Mouse (Mus musculus) forebrain, embryonic 11.5 days (tissue): ENCODE data around the gene P3h3. TPM values are rescaled to one million over a fixed set of nuclear protein-coding genes. Genes with fewer than 3 reads are reported as not detected.
A peak's percentile ranks its signal among the peaks of the same experiment; 100 is the strongest.
"Not testable (repeated sequence)": the region's sequence is repeated elsewhere in the genome, so short reads cannot be mapped to it uniquely, and the experiment has no call there.

Experiments
- ATAC-seq: fragments of 200-750 bp; cut with Nextera tagmentation; replicated peaks from 2 replicates; pipeline ENCODE4 v1.8.0; 2017; ENCODE audit warnings: moderate TSS enrichment; ENCODE audit not compliant: low FRiP score
- DNase-seq: peaks from one replicate; pipeline ENCODE4 v3.0.0-alpha.2; 2017; ENCODE audit warnings: low spot score
- H3K27ac ChIP-seq: fragments of 300-500 bp; sonication (generic); 2 replicates; pipeline ENCODE4 v1.5.1; 2014; ENCODE audit warnings: low read depth, low read length
- H3K27me3 ChIP-seq: fragments of 300-500 bp; sonication (generic); 2 replicates; pipeline ENCODE4 v1.6.1; 2014; ENCODE audit warnings: mild to moderate bottlenecking, low read length, mixed read lengths; ENCODE audit not compliant: control insufficient read depth, insufficient read depth
- H3K36me3 ChIP-seq: fragments of 300-500 bp; sonication (generic); 2 replicates; pipeline ENCODE4 v1.6.1; 2014; ENCODE audit warnings: mild to moderate bottlenecking, low read length, moderate library complexity, mixed read lengths; ENCODE audit not compliant: control insufficient read depth, insufficient read depth
- H3K4me1 ChIP-seq: fragments of 300-500 bp; sonication (generic); replicated peaks from 2 replicates; pipeline ENCODE4 v1.6.1; 2014; ENCODE audit warnings: low read length, mixed read lengths; ENCODE audit not compliant: control insufficient read depth, insufficient read depth
- H3K4me2 ChIP-seq: fragments of 300-500 bp; sonication (generic); 2 replicates; pipeline ENCODE4 v1.6.1; 2014; ENCODE audit warnings: low read depth, mild to moderate bottlenecking, low read length, moderate library complexity, mixed read lengths; ENCODE audit not compliant: severe bottlenecking
- H3K4me3 ChIP-seq: fragments of 300-500 bp; sonication (generic); 2 replicates; pipeline ENCODE4 v1.5.1; 2014; ENCODE audit warnings: low read depth, low read length
- H3K9ac ChIP-seq: fragments of 300-500 bp; sonication (generic); 2 replicates; pipeline ENCODE4 v1.6.1; 2014; ENCODE audit warnings: low read length
- H3K9me3 ChIP-seq: fragments of 300-500 bp; sonication (generic); 2 replicates; pipeline ENCODE4 v1.6.1; 2016; ENCODE audit warnings: low read length, mixed read lengths; ENCODE audit not compliant: control insufficient read depth
- WGBS: fragments of 180-500 bp; shearing (Covaris S2); extraction: QIAGEN DNeasy Blood & Tissue Kit; methylation state at CpG from one replicate; pipeline ENCODE4 v1.1.7; 2014; 5-methylcytosine and 5-hydroxymethylcytosine counted together
- polyA plus RNA-seq: library from polyadenylated mRNA; unstranded; fragments of >200 nt; fragmentation: Nextera tagmentation; extraction: Ambion mirVana; gene quantifications from 2 replicates; pipeline ENCODE4 v1.2.1, GENCODE M21; 2014

Gene P3h3
- polyA plus RNA-seq, 1 experiment from 2014 or later: 17.8 TPM

GRCm38 (mm10) chr6:124810566-124811402, 46.8 kb downstream of the P3h3 start:
- H3K9me3 ChIP-seq, H3K27me3 ChIP-seq, DNase-seq, ATAC-seq, H3K4me3 ChIP-seq, H3K27ac ChIP-seq, H3K9ac ChIP-seq, H3K4me2 ChIP-seq: not testable (repeated sequence)
- H3K36me3 ChIP-seq: peaks cover 11% of the 10 kb centered on the region; the same call in 1 of the 2 replicates
- H3K4me1 ChIP-seq: peaks cover 21% of the 10 kb centered on the region
- 81% methylated on average over 11 of the region's 11 CpGs for WGBS

DNA sequence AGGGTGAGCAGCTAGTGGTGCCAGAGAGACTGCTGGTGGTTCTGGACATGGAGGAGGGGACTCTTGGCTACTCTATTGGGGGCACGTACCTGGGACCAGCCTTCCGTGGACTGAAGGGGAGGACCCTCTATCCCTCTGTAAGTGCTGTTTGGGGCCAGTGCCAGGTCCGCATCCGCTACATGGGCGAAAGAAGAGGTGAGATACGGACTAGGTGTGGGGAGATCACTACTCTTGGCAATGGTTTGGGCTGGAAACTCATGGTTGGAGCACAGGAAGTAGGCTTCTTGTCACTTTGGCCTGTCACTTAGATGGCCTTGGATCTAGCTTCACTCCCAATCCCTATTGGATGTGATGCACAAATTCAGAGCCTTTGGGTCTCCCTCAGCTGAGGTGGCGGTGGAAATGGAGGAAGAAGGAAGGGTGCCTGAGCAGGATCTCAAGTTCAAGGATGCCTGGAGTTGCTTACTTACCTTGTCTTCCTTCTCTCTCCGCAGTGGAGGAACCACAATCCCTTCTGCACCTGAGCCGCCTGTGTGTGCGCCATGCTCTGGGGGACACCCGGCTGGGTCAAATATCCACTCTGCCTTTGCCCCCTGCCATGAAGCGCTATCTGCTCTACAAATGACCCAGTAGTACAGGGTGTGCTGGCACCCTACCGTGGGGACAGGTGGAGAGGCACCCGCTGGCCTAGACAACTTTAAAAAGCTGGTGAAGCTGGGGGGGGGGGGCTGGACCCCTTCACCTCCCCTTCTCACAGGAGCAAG, 47.6 kb downstream of the P3h3 start:
- ATAC-seq (no peak), DNase-seq (no peak)
- Histone ChIP-seq H3K4me2 (peak overlapping the region; percentile 89), H3K27ac (peak overlapping the region; percentile 50; the same call in 1 of the 2 replicates), H3K4me1 (peaks cover 24% of the 10 kb centered on the region), H3K27me3 (no peaks in the 10 kb centered on the region), H3K9me3 (no peaks in the 10 kb centered on the region), H3K4me3 (peak overlapping the region; percentile 40), H3K36me3 (peaks cover 11% of the 10 kb centered on the region; the same call in 1 of the 2 replicates), H3K9ac (peak overlapping the region; percentile 58)
- WGBS: 48% methylated on average over 14 of the region's 14 CpGs

DNA sequence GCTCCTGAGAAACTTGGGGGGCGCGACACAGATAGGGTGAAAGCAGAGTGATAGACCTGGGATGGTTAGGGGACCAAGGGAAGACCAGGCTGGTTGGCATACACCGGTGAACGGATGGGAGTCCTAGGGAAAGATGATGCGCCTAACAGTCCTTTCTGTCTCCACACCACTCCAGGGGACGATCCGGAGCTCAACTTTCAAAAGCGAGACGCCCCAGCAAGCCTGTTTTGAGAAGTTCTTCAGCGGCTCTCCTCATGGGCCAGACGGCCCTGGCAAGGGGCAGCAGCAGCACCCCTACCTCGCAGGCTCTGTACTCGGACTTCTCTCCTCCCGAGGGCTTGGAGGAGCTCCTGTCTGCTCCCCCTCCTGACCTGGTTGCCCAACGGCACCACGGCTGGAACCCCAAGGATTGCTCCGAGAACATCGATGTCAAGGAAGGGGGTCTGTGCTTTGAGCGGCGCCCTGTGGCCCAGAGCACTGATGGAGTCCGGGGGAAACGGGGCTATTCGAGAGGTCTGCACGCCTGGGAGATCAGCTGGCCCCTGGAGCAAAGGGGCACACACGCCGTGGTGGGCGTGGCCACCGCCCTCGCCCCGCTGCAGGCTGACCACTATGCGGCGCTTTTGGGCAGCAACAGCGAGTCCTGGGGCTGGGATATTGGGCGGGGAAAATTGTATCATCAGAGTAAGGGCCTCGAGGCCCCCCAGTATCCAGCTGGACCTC, 48.3 kb downstream of the P3h3 start:
- H3K4me3 ChIP-seq: peak overlapping the region; percentile 40
- H3K4me2 ChIP-seq: peak overlapping the region; percentile 89
- DNase-seq (peak; percentile 92), ATAC-seq (peak; percentile 16)
- peaks cover 11% of the 10 kb centered on the region; the same call in 1 of the 2 replicates for H3K36me3 ChIP-seq
- peak overlapping the region; percentile 75 for H3K27ac ChIP-seq
- peaks cover 20% of the 10 kb centered on the region for H3K4me1 ChIP-seq
- no peaks in the 10 kb centered on the region for H3K27me3 ChIP-seq
- H3K9me3 ChIP-seq: no peaks in the 10 kb centered on the region
- H3K9ac ChIP-seq: peak overlapping the region; percentile 58
- WGBS: 0% methylated on average over 32 of the region's 35 CpGs

DNA sequence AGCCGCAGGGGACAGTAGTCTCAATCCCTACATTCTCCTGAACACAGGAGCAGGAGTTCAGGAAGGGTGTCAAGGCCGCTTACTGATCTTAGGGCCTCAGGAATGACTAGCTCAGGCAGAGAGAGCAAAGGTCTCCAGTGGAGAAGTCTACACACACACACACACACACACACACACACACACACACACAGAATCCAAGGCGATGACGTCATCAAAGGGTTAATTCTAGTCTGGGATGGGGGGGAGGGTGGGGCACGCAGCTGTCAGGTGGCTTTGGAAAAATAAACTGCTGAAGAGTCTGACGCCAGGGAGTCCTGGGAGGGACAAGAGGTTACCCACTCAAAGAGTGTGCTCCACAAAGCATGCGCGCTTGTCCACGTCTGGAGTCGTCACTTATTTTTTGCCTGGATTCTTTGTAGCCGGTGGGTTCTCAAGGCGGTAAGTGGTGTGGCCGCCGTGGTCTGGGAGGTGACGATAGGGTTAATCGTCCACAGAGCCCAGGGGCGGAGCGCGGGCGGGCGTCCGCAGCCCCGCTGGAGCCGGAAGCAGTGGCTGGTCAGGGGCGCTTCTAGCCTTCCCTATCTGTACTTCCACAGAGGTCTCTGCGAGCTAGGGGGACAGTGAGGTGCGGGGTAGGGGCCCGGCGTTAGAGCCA, 49.1 kb downstream of the P3h3 start, which contains the start of gene Spsb2:
Gene Spsb2, plus strand, starts transcription at position 304 of the 655 bp plus-strand sequence.
- ATAC-seq (peak; percentile 53), DNase-seq (peak; percentile 86)
- peaks cover 11% of the 10 kb centered on the region; the same call in 1 of the 2 replicates for H3K36me3 ChIP-seq
- H3K9ac ChIP-seq: peak within 1 kb of the TSS; percentile 58
- peak within 1 kb of the TSS; percentile 75 for H3K27ac ChIP-seq
- 3% methylated on average over 29 of the region's 29 CpGs for WGBS
- H3K4me3 ChIP-seq: peak within 1 kb of the TSS; percentile 40
- H3K27me3 ChIP-seq: no peaks in the 10 kb centered on the region
- no peaks in the 10 kb centered on the region for H3K9me3 ChIP-seq
- peaks cover 20% of the 10 kb centered on the region for H3K4me1 ChIP-seq
- H3K4me2 ChIP-seq: peak within 1 kb of the TSS; percentile 89

DNA sequence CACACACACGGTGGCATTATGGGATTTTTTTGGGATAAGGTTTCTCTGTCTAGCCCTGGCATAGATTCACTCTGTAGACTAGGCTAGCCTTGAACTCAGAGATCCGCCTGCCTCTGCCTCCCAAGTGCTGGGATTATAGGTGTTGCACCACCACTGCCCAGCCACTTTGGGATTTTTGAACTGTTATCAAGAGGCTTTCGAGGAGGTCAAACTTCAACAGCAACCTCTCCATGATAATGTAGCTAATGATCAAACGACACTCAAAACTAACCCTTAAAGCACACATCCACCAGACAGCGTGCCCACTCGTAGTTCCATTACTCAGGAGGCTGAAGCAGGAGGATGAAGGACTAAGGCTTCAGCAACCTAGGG, 49.6 kb downstream of the P3h3 start:
- H3K9ac ChIP-seq: no peak overlapping the region; the same call in 1 of the 2 replicates

DNA sequence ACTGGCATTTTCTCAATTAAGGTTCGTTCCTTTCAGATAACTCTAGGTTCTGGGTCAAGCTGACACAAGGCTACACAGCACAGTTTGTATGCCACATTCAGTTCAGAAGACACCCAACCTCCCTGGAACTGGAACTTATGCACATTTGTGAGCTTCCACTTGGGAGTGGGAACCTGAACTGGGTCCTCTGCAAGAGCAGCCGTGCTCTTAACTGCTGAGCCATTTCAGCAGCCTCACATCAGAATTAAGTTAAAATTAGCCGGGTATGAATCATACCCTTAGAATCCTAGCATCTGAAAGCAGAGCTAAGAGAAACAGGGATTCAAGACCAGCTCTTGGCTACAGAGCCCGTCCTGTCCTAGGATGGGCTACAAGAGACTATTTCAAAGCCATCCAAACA, 50.2 kb downstream of the P3h3 start:
- Histone ChIP-seq H3K4me2 (no peak overlapping the region), H3K4me3 (no peak overlapping the region), H3K9me3 (no peaks in the 10 kb centered on the region), H3K4me1 (peaks cover 16% of the 10 kb centered on the region), H3K27me3 (no peaks in the 10 kb centered on the region), H3K9ac (no peak overlapping the region), H3K27ac (no peak overlapping the region), H3K36me3 (peaks cover 11% of the 10 kb centered on the region; the same call in 1 of the 2 replicates)
- no peak for ATAC-seq
- peak; percentile 45 for DNase-seq
- 86% methylated on average over 4 of the region's 4 CpGs for WGBS

More for the DNA sequence above, 49.6 kb downstream of the P3h3 start:
- 87% methylated on average over 6 of the region's 6 CpGs for whole genome bisulfite sequencing
- peak overlapping the region; percentile 89 for H3K4me2 ChIP-seq
- H3K27me3 ChIP-seq: no peaks in the 10 kb centered on the region
- peaks cover 11% of the 10 kb centered on the region; the same call in 1 of the 2 replicates for H3K36me3 ChIP-seq
- peak overlapping the region; percentile 40; the same call in 1 of the 2 replicates for H3K4me3 ChIP-seq
- H3K9me3 ChIP-seq: no peaks in the 10 kb centered on the region
- ATAC-seq (no peak), DNase-seq (no peak)
- H3K4me1 ChIP-seq: peaks cover 20% of the 10 kb centered on the region
- H3K27ac ChIP-seq: no peak overlapping the region

DNA sequence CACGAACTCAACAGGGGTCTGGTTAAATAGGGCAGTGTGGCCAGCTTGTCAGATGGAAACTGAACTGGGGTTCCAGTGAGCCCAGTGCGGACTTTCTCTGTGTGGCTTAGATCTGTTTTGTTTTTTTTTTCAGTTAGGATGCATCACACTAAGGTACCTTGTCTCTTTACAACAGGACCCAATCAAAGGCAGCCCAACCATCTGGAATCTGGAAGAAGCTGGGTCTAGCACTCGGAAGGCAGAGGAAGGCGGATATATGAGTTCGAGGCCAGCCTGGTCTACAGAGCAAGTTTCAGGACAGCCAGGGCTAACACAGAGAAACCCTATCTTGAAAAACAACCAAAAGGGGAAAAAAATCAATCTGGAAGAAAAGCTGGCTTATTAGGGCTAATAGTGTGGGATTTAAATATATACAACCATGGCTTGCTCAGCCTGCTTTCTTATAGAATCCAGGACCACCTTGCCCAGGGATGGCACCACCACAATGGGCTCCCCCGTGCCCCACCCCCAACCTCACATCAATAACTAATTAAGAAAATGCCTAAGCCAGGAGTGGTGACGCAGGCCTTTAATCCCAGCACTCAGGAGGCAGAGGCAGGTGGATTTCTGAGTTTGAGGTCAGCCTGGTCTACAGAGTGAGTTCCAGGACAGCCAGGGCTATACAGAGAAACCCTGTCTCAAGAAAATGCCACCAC, 51.0 kb downstream of the P3h3 start:
- peaks cover 13% of the 10 kb centered on the region for H3K4me1 ChIP-seq
- H3K4me2 ChIP-seq: peak overlapping the region; percentile 83; the same call in 1 of the 2 replicates
- ATAC-seq (no peak), DNase-seq (peak; percentile 47)
- peaks cover 4% of the 10 kb centered on the region; the same call in 1 of the 2 replicates for H3K36me3 ChIP-seq
- H3K27me3 ChIP-seq: no peaks in the 10 kb centered on the region
- H3K27ac ChIP-seq: peak overlapping the region; percentile 81; the same call in 1 of the 2 replicates
- H3K4me3 ChIP-seq: peak overlapping the region; percentile 7; the same call in 1 of the 2 replicates
- no peaks in the 10 kb centered on the region for H3K9me3 ChIP-seq
- WGBS: 73% methylated on average over 7 of the region's 7 CpGs
- H3K9ac ChIP-seq: peak overlapping the region; percentile 29; the same call in 1 of the 2 replicates
